Mouse (Mus musculus) subcutaneous adipose tissue, adult 2 months (tissue): Measurements from ENCODE around the gene Gm5934. TPM values are rescaled to one million over a fixed set of nuclear protein-coding genes. Genes with fewer than 3 reads are reported as not detected.

Source experiments
- polyA plus RNA-seq: library from polyadenylated mRNA; depleted of rRNA; stranded (reverse); fragments of >200 nt; gene quantifications from 2 replicates; pipeline ENCODE4 v1.2.3, GENCODE M21; 2012; ENCODE audit warnings: low replicate concordance; rRNA removed

Gene Gm5934
- polyA plus RNA-seq: not detected in 2 replicates

DNA sequence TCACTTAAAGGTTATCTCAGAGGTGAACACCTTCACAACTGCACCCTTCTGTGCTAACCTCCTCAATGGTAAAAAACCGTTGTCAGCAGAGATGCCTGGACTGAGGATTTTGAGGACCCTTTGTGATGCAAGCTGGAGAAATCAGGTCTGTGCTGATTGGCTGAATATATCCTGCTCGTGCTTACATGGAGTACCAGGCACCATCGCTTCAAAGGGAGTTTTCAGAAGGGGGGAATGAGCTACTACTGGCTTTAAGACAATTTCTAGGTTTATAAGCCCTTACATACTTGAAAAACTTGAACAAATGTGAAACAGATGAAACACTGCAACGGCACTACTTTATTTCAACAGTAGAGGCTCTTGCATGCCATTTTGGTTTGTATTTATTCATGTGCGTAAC is at the start of gene Gm5934:
Gene Gm5934, minus strand, starts transcription at position 101 of the 400 bp plus-strand sequence.

Other genes starting within 250 kb of the Gm5934 start
- gene Gm4297, start 74.1 kb upstream of the Gm5934 start, polyA plus RNA-seq: not detected in 2 replicates